Mouse (Mus musculus) hindbrain, embryonic 12.5 days (tissue): Measurements from ENCODE around the gene B3gnt9. TPM values are rescaled to one million over a fixed set of nuclear protein-coding genes. Genes with fewer than 3 reads are reported as not detected.
"Not testable (repeated sequence)": the region's sequence is repeated elsewhere in the genome, so short reads cannot be mapped to it uniquely, and the experiment has no call there.

ENCODE experiments used
- ATAC-seq: fragments of 200-750 bp; cut with Nextera tagmentation; 2 replicates; pipeline ENCODE4 v1.8.0; 2017; ENCODE audit warnings: moderate TSS enrichment; ENCODE audit not compliant: low FRiP score
- H3K27ac ChIP-seq: fragments of 300-500 bp; sonication (generic); 2 replicates; pipeline ENCODE4 v1.5.1; 2016; ENCODE audit warnings: mild to moderate bottlenecking
- H3K27me3 ChIP-seq: fragments of 300-500 bp; sonication (generic); 2 replicates; pipeline ENCODE4 v1.6.1; 2016; ENCODE audit warnings: mild to moderate bottlenecking
- H3K36me3 ChIP-seq: fragments of 300-500 bp; sonication (generic); 2 replicates; pipeline ENCODE4 v1.6.1; 2016; ENCODE audit warnings: mild to moderate bottlenecking
- H3K4me1 ChIP-seq: fragments of 300-500 bp; sonication (generic); 2 replicates; pipeline ENCODE4 v1.6.1; 2016
- H3K4me2 ChIP-seq: fragments of 300-500 bp; sonication (generic); replicated peaks from 2 replicates; pipeline ENCODE4 v1.6.1; 2016; ENCODE audit warnings: mild to moderate bottlenecking
- H3K4me3 ChIP-seq: fragments of 300-500 bp; sonication (generic); 2 replicates; pipeline ENCODE4 v1.5.1; 2016; ENCODE audit warnings: mild to moderate bottlenecking
- H3K9ac ChIP-seq: fragments of 300-500 bp; sonication (generic); 2 replicates; pipeline ENCODE4 v1.6.1; 2016; ENCODE audit warnings: mild to moderate bottlenecking, moderate library complexity
- H3K9me3 ChIP-seq: fragments of 300-500 bp; sonication (generic); replicated peaks from 2 replicates; pipeline ENCODE4 v1.6.1; 2016; ENCODE audit warnings: mild to moderate bottlenecking
- WGBS: fragments of 180-500 bp; shearing (Covaris S2); methylation state at CpG from one replicate; pipeline ENCODE4 v1.1.7; 2016; 5-methylcytosine and 5-hydroxymethylcytosine counted together
- polyA plus RNA-seq: library from polyadenylated mRNA; unstranded; fragments of >200 nt; fragmentation: Nextera tagmentation; extraction: Ambion mirVana; gene quantifications from 2 replicates; pipeline ENCODE4 v1.2.1, GENCODE M21; 2016

The B3gnt9 gene
- polyA plus RNA-seq, 1 experiment from 2014 or later, result 7.5 TPM

DNA sequence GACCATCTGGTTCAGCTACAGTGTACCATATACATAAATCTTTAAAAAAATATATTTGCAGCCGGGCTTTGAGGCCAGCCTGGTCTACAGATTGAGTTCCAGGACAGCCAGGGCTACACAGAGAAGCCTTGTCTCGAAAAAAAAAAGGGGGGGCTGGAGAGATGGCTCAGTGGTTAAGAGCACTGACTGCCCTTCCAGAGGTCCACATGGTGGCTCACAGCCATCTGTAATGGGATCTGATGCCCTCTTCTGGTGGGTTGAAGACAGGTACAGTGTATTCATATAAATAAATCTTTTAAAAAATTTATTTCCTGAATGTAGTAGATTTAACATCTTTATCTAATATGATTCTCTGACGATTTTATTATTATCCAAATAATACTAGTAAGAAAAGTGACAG, 36.8 kb upstream of the B3gnt9 start:
- H3K27me3 ChIP-seq, result peaks cover 34% of the 10 kb centered on the region
- WGBS, result 71% methylated on average over 3 of the region's 3 CpGs

DNA sequence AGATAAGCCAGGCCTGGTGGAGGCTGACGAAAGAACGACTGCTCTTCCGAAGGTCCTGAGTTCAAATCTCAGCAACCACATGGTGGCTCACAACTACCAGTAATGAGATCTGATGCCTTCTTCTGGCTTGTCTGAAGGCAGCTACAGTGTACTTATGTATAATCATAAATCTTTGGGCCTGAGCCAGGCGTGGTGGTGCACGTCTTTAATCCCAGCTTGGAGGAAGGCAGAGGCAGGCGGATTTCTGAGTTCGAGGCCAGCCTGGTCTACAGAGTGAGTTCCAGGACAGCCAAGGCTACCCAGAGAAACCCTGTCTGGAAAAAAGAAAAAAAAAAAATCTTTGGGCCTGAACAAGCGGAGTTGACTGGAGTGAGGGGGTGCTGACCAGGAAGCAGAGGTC, 36.4 kb upstream of the B3gnt9 start:
- not testable (repeated sequence) for H3K4me2 ChIP-seq, H3K27ac ChIP-seq, H3K4me3 ChIP-seq, H3K36me3 ChIP-seq, H3K9me3 ChIP-seq, ATAC-seq, H3K9ac ChIP-seq
- Histone ChIP-seq H3K27me3 (peaks cover 34% of the 10 kb centered on the region), H3K4me1 (peaks cover 38% of the 10 kb centered on the region)
- 87% methylated on average over 8 of the region's 8 CpGs for WGBS

More for the DNA sequence above, 36.8 kb upstream of the B3gnt9 start:
- not testable (repeated sequence) for H3K27ac ChIP-seq, H3K36me3 ChIP-seq, ATAC-seq, H3K4me2 ChIP-seq, H3K9ac ChIP-seq, H3K4me3 ChIP-seq, H3K9me3 ChIP-seq
- peaks cover 35% of the 10 kb centered on the region for H3K4me1 ChIP-seq

DNA sequence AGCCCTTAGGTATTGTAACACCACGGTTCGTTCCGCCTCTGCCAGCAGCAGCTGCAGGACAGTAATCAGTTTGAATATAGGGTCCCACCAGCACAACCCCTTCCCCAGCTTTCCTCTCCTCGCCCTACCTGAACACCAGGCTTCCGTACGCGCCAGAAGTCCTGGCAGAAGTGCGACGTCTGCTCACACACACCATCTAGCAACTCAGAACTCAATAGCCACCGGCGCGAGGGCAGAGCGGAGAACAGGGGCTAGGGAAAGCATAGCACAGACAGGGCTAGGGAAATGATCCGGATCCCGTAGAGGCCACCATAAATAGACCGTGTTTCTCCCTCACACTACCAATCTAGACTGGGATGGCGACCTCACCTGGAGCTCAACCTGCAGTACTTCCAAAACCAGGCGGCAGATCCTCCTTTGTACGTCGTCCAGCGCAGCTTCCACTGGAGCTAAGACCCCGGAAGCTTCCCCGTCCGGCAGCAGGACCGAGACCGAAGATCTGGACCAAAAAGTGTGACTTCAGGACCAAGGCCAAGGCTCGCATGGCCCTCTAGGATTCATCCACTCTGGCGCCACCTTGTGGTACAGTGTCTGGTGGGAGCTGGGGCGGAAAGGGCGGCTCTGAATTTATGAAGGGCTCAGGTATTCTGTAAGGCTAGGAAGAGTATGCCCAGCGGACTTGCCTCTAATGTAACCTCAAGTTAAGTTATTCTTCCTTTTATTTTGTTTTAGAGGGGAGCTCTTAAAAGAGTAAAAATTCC, 35.8 kb upstream of the B3gnt9 start:
- 0 out of 2 replicates have a peak overlapping the region, but pooled peaks have one; percentile 60 for H3K9ac ChIP-seq
- no peaks in the 10 kb centered on the region for H3K9me3 ChIP-seq
- no peaks in the 10 kb centered on the region for H3K36me3 ChIP-seq
- H3K4me3 ChIP-seq, result peak overlapping the region; percentile 48
- 8% methylated on average over 31 of the region's 31 CpGs for WGBS
- H3K27me3 ChIP-seq, result peaks cover 34% of the 10 kb centered on the region
- ATAC-seq, result no peak
- peak overlapping the region; percentile 81 for H3K4me2 ChIP-seq
- H3K27ac ChIP-seq, result no peak overlapping the region
- H3K4me1 ChIP-seq, result peaks cover 43% of the 10 kb centered on the region

DNA sequence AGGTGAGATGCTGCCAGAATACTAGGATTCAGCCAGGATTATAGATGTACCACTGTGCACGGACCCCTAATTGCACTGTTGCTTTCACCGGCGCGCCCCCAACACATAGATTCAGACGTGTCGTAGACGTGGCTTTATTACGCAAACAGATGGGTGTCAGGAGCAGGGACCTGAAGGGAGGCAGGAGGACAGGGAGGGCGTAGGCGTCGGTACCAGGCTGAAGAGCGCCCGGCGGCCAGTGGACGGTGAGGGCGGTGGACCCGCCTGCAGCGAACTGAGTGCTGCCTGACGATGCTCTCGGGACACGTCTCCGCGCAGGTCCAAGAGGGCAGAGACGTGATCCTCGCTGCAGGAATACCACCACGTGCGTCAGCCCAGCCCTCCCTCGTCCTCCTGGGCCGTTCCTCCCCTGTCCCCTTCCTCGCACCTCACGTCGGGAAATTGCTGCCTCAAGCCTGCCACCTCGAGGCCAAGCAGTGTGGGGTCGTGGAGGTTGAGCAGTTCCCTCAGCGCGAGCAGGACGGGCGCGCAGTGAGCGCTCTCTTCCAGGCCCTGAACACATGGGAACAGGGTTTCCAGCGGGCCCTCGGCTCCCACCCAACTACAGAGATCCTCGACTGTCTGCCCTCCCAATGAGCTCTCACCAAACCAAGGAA, 35.0 kb upstream of the B3gnt9 start, which contains the start of gene 4931428F04Rik:
4931428F04Rik (minus strand) TSS at position 60 of the 656 bp plus-strand sequence.
- Histone ChIP-seq H3K4me2 (peak within 1 kb of the TSS; percentile 81), H3K4me1 (peaks cover 50% of the 10 kb centered on the region), H3K27me3 (peaks cover 32% of the 10 kb centered on the region), H3K4me3 (peak within 1 kb of the TSS; percentile 48), H3K27ac (peak within 1 kb of the TSS; percentile 92), H3K9me3 (no peaks in the 10 kb centered on the region), H3K36me3 (peaks cover 7% of the 10 kb centered on the region), H3K9ac (peak within 1 kb of the TSS; percentile 60)
- peak; percentile 20 for ATAC-seq
- WGBS, result 3% methylated on average over 39 of the region's 43 CpGs

DNA sequence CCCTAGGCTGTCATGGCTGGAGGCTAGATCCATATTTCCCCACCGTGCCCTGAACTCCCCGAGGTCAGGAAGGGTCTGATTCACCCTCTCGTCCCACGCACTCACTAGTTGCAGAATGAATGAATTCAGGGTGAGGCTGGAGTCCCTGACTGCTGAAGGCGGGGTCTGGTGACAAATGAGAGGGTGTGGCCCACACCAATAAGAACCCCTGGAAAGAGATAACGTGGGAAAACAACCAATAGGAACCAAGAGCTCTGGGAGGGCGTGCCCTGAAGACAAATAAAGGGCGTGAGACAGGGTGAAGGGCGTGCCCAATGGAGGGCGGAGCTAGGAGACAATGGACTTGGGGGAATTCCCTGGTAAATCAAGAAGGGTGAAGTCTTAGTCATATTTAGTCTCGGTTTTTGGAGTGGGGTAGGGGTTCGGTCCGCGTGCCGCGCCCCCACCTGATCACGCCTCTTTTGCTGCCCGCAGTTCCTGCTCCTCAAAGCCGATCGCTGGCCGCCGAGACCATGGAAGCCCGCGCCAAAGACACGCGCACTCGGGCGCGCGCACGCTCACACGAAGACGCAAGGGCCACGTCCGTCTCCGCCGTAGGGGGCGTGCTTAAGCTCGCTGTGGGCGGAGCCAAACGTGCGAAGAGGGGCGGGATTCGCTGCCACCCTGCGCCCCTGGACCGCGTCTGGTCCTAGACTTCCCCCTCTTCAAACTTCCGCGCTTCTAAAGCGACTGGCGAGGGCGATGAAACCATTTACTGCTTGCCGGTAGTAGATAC, 34.2 kb upstream of the B3gnt9 start:
- Histone ChIP-seq H3K4me3 (peak overlapping the region; percentile 48), H3K4me2 (peak overlapping the region; percentile 81), H3K27ac (peak overlapping the region; percentile 92), H3K9ac (peak overlapping the region; percentile 60), H3K36me3 (peaks cover 13% of the 10 kb centered on the region), H3K9me3 (no peaks in the 10 kb centered on the region), H3K27me3 (peaks cover 31% of the 10 kb centered on the region), H3K4me1 (peaks cover 50% of the 10 kb centered on the region)
- under 1% methylated on average over 53 of the region's 53 CpGs for WGBS
- ATAC-seq, result peak; percentile 94

DNA sequence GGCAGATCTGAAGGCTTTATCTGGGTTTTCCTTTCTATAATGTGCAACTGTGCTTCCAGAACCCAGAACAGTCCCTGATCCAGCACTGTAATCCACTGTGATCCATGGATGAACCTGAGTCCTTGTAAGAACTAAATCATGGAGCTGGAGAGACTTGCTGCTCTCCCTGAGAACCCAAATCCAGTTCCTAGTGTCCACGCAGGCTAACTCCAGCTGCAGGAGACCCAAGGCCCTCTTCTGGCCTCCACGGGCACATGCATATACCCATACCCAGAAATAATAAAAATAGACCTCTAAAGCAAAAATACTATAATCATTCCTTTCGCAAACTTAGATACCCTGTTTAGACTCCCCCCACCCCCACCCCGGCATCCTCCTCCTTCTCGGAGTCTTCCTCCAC, 33.3 kb upstream of the B3gnt9 start:
- Histone ChIP-seq H3K4me3 (peak overlapping the region; percentile 48), H3K9me3 (no peaks in the 10 kb centered on the region), H3K27me3 (peaks cover 26% of the 10 kb centered on the region), H3K36me3 (peaks cover 19% of the 10 kb centered on the region), H3K9ac (peak overlapping the region; percentile 60), H3K27ac (no peak overlapping the region), H3K4me1 (peaks cover 50% of the 10 kb centered on the region), H3K4me2 (peak overlapping the region; percentile 81)
- WGBS, result 81% methylated on average over 5 of the region's 5 CpGs
- no peak for ATAC-seq

DNA sequence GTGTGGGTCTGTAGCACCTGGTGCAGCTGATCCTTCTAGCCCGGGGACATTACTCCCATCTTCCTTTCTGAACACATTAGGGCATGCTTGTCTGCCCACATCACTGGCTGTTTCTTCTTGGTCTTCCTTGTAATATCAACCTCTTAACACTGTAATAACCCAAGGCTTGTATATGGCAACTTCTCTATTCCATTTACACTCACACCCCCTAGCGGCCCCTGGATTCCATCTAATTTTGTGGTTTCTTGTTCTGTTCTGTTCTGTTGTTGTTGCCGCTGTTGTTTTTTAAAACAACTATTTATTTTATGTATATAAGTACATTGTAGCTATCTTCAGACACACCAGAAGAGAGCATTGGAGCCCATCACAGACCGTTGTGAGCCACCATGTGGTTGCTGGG, 32.0 kb upstream of the B3gnt9 start:
- Histone ChIP-seq H3K36me3 (peaks cover 33% of the 10 kb centered on the region), H3K27me3 (peaks cover 19% of the 10 kb centered on the region), H3K9ac (no peak overlapping the region), H3K9me3 (no peaks in the 10 kb centered on the region), H3K4me2 (peak overlapping the region; percentile 81), H3K4me3 (no peak overlapping the region), H3K4me1 (peaks cover 50% of the 10 kb centered on the region), H3K27ac (no peak overlapping the region)
- WGBS, result 87% methylated on average over 4 of the region's 4 CpGs
- no peak for ATAC-seq

DNA sequence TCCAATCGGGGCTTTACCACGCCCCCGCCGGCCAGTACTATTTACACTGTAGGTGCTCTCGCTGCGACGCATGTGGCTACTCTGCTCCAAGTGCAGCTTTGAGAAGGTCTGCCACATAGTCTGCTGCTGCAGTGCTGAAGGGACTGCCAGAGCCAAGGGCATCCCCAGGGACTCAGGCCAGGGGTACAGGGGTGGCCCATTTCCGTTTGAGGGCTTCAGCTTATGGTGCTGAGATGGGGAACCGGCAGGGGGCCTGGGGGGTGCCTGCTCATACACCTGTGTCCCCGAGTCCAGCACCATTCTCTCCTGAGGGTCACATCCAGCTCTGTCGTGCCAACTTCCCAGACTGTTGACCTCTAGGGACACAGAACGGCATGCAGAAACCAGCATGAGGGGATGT, 30.6 kb upstream of the B3gnt9 start:
- peak overlapping the region; percentile 81; the same call in 1 of the 2 replicates for H3K4me2 ChIP-seq

DNA sequence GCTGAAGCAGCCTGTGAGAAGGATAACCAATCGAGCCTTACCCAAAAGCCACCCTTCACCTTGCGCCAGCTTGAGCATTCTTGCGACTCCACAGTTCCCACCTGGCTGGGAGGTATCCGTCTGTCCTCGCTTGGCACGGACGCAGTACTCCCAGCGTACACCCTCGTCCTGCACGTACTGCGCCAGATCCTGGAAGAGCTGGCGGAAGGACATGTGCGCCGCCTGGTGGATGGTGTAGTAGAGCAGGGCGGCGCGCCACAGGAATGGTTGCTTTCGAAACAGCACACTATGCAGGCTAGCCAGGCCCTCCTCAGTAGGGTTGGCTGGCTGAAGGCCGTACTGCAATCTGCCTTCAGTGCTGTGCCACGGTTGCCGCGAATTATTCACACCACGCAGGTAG, 28.1 kb upstream of the B3gnt9 start:
- peaks cover 47% of the 10 kb centered on the region for H3K36me3 ChIP-seq
- no peak overlapping the region for H3K4me3 ChIP-seq
- peaks cover 45% of the 10 kb centered on the region for H3K27me3 ChIP-seq
- H3K4me2 ChIP-seq, result no peak overlapping the region
- no peak overlapping the region for H3K9ac ChIP-seq
- WGBS, result 21% methylated on average over 23 of the region's 23 CpGs
- ATAC-seq, result peak; percentile 27; the same call in 1 of the 2 replicates
- no peak overlapping the region for H3K27ac ChIP-seq
- H3K4me1 ChIP-seq, result peaks cover 34% of the 10 kb centered on the region
- H3K9me3 ChIP-seq, result no peaks in the 10 kb centered on the region

More for the DNA sequence above, 30.6 kb upstream of the B3gnt9 start:
- no peaks in the 10 kb centered on the region for H3K9me3 ChIP-seq
- H3K27me3 ChIP-seq, result peaks cover 28% of the 10 kb centered on the region
- no peak overlapping the region for H3K27ac ChIP-seq
- H3K4me1 ChIP-seq, result peaks cover 46% of the 10 kb centered on the region
- ATAC-seq, result no peak
- 34% methylated on average over 12 of the region's 12 CpGs for WGBS
- H3K4me3 ChIP-seq, result no peak overlapping the region
- H3K36me3 ChIP-seq, result peaks cover 41% of the 10 kb centered on the region
- H3K9ac ChIP-seq, result no peak overlapping the region

DNA sequence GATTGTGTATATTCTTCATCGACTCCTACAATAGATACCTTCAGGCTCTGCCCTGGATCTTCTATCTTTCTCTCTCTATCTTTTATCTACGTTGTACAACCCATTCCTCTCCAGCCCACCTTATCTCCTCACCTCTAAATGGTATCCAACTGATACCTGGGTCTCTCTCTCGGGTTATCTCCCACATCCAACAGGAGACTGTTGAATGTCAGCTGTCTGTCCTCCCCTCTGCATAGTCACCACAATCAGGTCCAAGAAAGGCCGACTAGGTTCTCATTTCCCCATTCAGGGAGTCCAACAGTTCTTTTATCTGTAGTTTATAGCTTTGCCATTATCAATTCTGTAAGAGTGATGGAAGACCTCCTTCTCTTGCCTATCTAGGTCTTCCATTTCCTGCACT, 27.3 kb upstream of the B3gnt9 start:
- Histone ChIP-seq H3K27ac (no peak overlapping the region), H3K9ac (no peak overlapping the region), H3K4me1 (peaks cover 26% of the 10 kb centered on the region), H3K9me3 (no peaks in the 10 kb centered on the region), H3K27me3 (peaks cover 53% of the 10 kb centered on the region), H3K4me2 (no peak overlapping the region), H3K36me3 (peaks cover 47% of the 10 kb centered on the region), H3K4me3 (no peak overlapping the region)
- WGBS, result 86% methylated on average over 4 of the region's 4 CpGs
- ATAC-seq, result no peak

DNA sequence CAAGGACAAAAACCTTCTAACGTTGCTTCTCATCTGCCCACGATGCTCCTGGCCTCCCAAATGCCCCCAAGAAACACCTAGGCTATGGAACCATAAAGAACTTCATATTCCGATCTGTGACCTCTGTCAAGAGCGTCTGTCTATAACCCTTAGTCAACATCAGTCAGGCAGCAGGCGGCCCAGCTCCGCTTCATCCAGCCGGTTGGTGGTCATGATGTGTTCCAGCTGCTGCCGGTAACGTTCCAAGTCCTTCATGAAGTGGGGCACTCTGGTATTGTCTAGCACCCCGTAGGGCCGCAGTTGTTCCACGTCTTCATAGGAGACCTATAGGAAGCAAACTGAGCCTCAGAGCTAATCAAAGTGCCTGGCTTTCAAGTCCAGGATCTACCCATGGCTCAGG, 26.9 kb upstream of the B3gnt9 start:
- WGBS, result 89% methylated on average over 12 of the region's 12 CpGs
- Histone ChIP-seq H3K9ac (no peak overlapping the region), H3K36me3 (peaks cover 47% of the 10 kb centered on the region), H3K27me3 (peaks cover 57% of the 10 kb centered on the region), H3K4me1 (peaks cover 24% of the 10 kb centered on the region), H3K9me3 (no peaks in the 10 kb centered on the region), H3K4me2 (no peak overlapping the region), H3K27ac (no peak overlapping the region), H3K4me3 (no peak overlapping the region)
- ATAC-seq, result no peak

DNA sequence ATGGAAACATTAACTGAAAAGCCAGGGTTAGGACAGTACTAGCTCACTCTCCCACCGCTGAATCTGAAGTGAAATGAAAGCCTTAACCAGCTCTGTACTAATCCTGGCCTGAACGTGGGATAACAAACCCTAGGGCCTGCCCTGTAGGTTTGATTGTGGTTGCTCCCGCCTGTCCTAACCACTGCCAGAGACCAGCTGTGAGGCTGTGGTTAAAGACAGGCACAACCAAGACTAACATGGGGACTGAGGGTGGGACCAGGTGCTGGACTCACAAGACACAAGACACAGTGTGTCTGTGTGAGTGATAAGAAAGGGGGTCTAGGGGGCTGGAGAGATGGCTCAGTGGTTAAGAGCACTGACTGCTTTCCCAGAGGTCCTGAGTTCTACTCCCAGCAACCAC, 25.6 kb upstream of the B3gnt9 start:
- Histone ChIP-seq H3K4me2 (no peak overlapping the region), H3K9me3 (no peaks in the 10 kb centered on the region), H3K27me3 (peaks cover 69% of the 10 kb centered on the region), H3K27ac (no peak overlapping the region), H3K4me1 (peaks cover 24% of the 10 kb centered on the region), H3K4me3 (no peak overlapping the region), H3K9ac (no peak overlapping the region), H3K36me3 (peaks cover 46% of the 10 kb centered on the region)
- WGBS, result 65% methylated on average over 3 of the region's 3 CpGs
- no peak for ATAC-seq
